Mouse (Mus musculus) heart, embryonic 12.5 days (tissue): Measurements from ENCODE around the gene Ptbp2. TPM values are rescaled to one million over a fixed set of nuclear protein-coding genes. Genes with fewer than 3 reads are reported as not detected.

ENCODE experiments used
- ATAC-seq: fragments of 200-750 bp; cut with Nextera tagmentation; 2 replicates; pipeline ENCODE4 v1.8.0; 2017; ENCODE audit warnings: moderate TSS enrichment, moderate library complexity; ENCODE audit not compliant: insufficient number of reproducible peaks, low FRiP score
- H3K27ac ChIP-seq: fragments of 300-500 bp; sonication (generic); 2 replicates; pipeline ENCODE4 v1.5.1; 2016; ENCODE audit warnings: mild to moderate bottlenecking, moderate library complexity; ENCODE audit not compliant: poor library complexity, severe bottlenecking
- H3K27me3 ChIP-seq: fragments of 300-500 bp; sonication (generic); replicated peaks from 2 replicates; pipeline ENCODE4 v1.6.1; 2016; ENCODE audit warnings: mild to moderate bottlenecking, moderate library complexity
- H3K36me3 ChIP-seq: fragments of 300-500 bp; sonication (generic); 2 replicates; pipeline ENCODE4 v1.6.1; 2016; ENCODE audit warnings: mild to moderate bottlenecking, moderate library complexity
- H3K4me1 ChIP-seq: fragments of 300-500 bp; sonication (generic); replicated peaks from 2 replicates; pipeline ENCODE4 v1.6.1; 2016; ENCODE audit warnings: mild to moderate bottlenecking
- H3K4me2 ChIP-seq: fragments of 300-500 bp; sonication (generic); 2 replicates; pipeline ENCODE4 v1.6.1; 2016; ENCODE audit warnings: mild to moderate bottlenecking, moderate library complexity
- H3K4me3 ChIP-seq: fragments of 300-500 bp; sonication (generic); 2 replicates; pipeline ENCODE4 v1.5.1; 2016; ENCODE audit warnings: mild to moderate bottlenecking
- H3K9ac ChIP-seq: fragments of 300-500 bp; sonication (generic); 2 replicates; pipeline ENCODE4 v1.6.1; 2016; ENCODE audit warnings: mild to moderate bottlenecking, moderate library complexity
- H3K9me3 ChIP-seq: fragments of 300-500 bp; sonication (generic); replicated peaks from 2 replicates; pipeline ENCODE4 v1.6.1; 2016; ENCODE audit warnings: mild to moderate bottlenecking, moderate library complexity
- WGBS: fragments of 180-500 bp; shearing (Covaris S2); methylation state at CpG from one replicate; pipeline ENCODE4 v1.1.7; 2016; 5-methylcytosine and 5-hydroxymethylcytosine counted together
- microRNA-seq: library from miRNA; unstranded; fragments of <30 nt; microRNA quantifications from one replicate; pipeline ENCODE4, GENCODE M21; 2017
- polyA plus RNA-seq: library from polyadenylated mRNA; unstranded; fragments of >200 nt; fragmentation: Nextera tagmentation; extraction: Ambion mirVana; gene quantifications from 2 replicates; pipeline ENCODE4 v1.2.1, GENCODE M21; 2016

The Ptbp2 gene
- polyA plus RNA-seq, 1 experiment from 2014 or later: 75.6 TPM

- Histone ChIP-seq H3K4me3 (no peak overlapping the region), H3K36me3 (no peaks in the 10 kb centered on the region), H3K9me3 (no peaks in the 10 kb centered on the region), H3K4me2 (no peak overlapping the region), H3K4me1 (0 out of 2 replicates have a peak, but pooled peaks cover 6% of the 10 kb centered on the region), H3K9ac (no peak overlapping the region), H3K27ac (no peak overlapping the region), H3K27me3 (no peaks in the 10 kb centered on the region)
- no peak for ATAC-seq
- WGBS: 70% methylated on average over 6 of the region's 6 CpGs
Observed at GRCm38 (mm10) chr3:119684741-119685140, 99.5 kb downstream of the Ptbp2 start.

Small RNA genes within 50 kb of the gene (microRNA-seq; reads per million reads assigned to microRNA genes)
- not detected for gene Gm24744
